Mouse (Mus musculus) right cerebral cortex, postnatal 36 days (tissue): ENCODE results near the gene 2700081O15Rik.
"Not testable (repeated sequence)": the region's sequence is repeated elsewhere in the genome, so short reads cannot be mapped to it uniquely, and the experiment has no call there.

Experiments used
- DNase-seq, 2 experiments: peaks; one replicate each; pipeline ENCODE4 v3.0.0; 2022; ENCODE audit warnings: low spot score in 2 of 2, mixed read lengths in 1 of 2

The 2700081O15Rik gene

DNA sequence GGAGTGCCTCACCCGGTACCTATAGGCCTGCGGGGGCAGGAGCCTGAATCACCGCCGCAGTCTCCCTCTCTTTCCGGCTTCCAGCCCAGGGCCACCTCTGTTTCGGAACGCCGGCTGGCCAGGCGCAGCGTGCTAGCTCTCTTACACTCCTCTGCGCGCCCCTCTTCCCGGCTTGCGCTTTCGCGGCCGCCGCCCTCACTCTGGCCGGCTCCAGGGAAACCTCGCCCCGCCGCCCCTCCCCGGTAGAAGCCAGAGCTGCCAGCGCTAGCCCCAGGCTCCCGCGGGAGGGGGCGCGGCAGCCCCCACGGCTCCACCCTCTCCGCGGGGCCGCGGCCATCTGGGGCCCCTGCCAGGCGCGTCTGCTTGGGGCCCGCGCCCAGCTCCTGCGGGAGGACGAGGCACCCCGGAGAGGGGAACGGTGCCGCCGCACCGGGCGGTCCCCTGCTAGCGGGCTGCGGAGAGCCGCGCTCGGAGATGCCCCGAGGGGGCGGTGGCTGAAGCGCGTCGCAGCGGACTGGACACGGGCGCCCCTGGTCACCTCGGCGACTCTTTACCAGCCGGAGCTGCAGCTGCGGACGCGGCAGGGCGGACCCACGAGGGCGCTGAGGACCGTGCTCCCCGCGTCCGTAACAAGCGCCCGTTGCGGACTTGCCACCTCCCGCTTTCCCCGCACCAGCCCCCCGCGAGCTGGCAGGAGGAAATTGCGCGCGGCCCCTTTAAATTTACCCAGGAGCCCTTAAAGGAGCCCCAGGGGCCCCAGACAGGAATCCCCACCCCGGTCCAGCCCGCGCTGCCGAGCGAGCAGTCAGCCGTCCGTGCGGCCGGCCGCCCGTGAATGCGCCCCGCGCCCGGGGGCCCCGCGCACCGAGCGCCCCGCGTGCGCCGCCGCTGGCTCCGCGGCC, at the start of gene 2700081O15Rik:
TSS of gene 2700081O15Rik (plus strand) at position 792 of the 902 bp plus-strand sequence.
- peak; percentile 42 to 52 for DNase-seq

DNA sequence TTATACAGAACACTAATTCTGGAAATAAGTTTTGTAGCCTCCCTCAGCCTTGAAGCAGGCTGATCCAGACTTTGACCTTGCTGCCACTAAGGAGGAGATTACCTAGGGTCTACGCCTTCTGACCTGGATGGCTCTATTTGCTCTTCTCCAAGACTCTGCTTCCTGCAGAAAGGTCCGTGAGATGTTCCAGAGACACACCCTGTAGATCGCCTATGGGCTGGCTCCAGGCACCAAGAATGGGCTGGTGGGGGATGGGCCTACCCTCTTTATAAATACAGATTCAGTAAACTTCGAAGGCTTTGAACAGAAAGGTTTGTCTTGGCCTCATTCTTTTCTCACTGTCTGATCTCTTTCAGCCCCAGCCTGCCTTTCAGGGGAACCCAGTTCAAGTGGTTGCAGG, 48.0 kb upstream of the 2700081O15Rik start:
- DNase-seq = not testable (repeated sequence)

DNA sequence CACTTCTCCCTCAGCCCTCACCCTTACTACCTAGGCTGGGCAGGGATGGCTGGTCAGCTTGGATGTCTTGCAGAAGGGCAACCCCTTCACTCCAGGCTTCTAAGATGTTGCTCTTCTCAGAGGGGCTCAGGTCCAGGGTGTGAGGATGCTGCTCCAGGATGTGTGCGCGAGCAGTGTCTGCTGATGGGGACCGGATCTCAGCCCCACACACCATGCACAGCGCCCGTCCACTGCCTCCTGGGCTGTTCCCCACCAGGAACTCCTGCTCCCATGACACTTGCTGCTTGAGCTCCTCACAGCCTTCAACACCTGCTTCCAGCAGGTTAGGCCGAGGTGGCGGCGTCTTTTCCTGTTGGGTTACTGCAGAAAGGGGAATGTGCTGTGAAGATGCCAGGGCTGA, 42.9 kb upstream of the 2700081O15Rik start:
- no peak for DNase-seq

DNA sequence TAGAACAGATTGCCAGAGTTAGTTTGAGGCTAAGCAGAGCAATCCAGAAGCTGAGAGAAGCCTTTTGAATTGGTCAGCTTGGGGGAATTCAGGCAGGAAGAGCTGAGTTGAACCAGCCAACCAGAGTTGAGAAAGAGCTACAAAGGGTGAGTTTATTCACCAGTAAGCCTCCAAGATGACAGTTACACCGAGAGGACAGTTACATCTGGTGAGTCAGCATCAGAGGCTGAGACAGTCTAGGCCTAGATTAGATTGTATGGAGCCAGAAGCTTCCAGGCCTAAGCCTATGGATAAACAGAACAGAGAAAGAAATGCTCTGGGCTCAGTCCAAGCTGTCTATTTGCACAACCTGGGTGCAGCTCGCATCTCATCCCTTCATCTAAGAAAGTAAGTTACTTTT, 39.8 kb upstream of the 2700081O15Rik start:
- DNase-seq = no peak

DNA sequence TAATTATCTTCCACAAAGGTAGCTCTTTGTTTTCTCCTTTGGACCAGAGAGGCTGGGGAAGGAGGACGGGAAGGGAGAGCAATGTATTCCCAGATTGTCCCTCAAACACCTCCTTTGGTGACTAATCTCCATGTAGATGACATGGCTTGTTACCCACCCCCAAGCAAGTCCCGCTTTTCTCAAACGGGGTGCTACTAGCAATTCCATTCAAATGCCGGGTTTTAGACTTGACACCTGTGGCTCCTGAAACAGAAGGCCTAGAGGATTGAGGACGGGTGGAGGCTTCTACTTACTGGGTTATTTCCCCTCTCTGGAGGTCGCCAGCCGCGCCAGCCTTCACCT, 35.5 kb upstream of the 2700081O15Rik start:
- peak in 1 of 2 experiments; percentile 6 for DNase-seq

DNA sequence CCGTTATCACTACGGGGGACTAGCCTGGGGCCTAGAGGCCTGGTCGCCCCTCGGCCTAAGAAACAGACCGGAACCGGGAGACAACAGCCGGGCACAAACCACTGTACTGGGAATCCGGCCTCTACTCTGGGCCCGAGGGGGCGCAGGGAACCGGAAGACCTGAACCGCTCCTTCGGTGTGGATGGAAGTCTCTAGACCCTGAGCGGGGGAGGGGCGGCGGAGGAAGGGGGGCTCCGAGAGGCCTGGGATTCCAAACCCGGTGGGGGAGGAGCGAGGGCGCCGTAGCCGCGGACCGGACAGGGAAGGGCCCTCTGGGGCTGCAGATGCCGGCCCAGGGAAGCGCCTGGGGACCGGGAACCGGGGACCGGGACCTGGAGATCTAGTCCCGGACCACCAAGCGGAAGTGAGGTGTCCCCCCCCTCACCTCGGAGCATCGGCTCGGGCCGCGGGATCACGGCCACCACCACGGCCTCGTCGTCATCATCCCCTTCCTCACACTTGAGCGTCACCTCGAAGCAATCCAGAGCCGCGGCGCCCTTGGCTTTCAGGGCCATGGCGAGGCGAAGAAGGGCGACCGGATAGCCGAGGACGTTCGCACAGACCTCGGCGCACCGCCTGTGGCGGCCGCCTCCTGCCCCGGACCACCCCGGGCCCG, 35.0 kb upstream of the 2700081O15Rik start:
- peak; percentile 10 to 24 for DNase-seq

DNA sequence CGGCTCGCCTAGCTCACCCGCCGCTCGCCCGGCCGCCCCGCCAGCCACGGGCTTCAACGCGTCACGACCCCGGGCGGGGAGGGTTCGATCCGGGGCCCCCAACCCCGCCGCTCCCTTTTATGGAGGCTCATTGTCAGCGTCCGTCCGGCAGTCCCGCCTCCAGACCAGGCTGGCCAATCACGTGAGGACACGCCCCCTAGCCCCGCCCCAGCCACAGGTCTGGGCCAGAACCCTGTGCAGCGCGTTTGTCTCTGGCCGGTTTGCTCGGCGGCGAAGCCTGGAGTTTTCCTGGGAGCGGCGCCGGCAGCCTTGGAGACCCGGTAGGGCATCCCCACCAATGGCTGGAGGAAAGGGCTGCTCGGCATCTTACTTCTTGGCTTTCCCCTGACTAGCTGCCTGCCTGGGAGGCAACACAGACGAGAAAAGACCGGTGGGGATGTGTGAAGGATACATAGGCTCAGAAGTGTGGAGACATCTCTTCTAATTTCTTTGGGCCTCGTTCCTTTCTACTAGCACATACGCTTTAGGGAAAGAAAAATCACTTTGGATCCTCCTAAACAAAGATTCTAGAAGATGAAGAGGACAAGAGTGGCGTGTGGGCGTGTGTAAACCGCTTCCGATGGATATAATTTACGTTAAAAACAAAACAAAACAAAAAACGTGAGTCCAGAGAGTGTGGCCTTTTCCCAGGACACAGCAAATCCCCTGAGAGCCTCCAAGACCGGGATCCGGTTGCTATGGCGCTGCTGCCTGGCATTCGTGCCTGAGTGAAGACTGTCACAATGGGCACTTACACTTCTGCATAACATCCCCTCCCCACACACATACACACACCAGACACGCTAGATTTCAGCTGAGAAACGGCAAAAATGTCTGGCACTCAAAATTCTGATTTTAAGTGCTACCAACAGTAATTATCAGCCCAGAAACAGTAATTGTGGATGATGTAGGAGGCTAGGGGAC, 34.2 kb upstream of the 2700081O15Rik start, which contains the start of gene Spindoc:
TSS of gene Spindoc (minus strand) at position 92 of the 963 bp plus-strand sequence.
- DNase-seq = peak; percentile 97

DNA sequence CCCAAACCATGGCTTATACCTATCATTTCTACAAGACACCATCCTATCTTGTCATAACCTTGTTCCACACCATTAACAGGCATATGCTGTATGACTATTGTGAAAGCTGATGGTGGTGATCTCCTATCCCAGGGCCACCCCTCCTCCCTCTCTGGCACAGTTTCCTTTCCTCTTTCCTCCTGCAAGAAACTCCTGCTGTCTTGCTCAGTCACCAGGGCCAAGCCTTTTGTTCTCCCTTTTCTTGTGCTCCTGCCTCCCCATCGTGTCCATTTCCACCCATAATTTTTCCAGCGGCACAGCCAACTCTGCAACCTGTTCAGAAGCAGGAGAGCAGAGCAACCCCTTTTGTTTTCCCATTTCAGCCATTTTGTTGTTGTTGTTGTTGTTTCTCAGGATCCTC, 31.4 kb upstream of the 2700081O15Rik start:
- no peak for DNase-seq

DNA sequence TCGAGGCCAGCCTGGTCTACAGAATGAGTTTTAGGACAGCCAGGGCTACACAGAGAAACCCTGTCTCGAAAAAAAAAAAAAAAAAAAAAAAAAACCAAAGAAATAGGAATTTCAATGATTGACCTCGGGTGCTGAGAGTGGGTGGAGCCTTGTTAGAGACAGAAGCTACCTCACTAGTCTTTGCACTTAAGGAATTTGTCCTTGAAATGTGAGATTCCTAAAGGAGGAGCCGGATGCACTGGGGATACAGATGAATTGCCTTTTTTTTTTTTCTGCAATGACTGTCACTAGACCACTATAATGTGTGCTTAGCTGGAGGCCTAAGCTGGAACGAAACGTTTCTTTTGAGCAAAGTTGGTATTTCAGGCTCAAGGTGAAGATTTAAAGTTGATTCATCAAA, 28.9 kb upstream of the 2700081O15Rik start:
- no peak for DNase-seq

DNA sequence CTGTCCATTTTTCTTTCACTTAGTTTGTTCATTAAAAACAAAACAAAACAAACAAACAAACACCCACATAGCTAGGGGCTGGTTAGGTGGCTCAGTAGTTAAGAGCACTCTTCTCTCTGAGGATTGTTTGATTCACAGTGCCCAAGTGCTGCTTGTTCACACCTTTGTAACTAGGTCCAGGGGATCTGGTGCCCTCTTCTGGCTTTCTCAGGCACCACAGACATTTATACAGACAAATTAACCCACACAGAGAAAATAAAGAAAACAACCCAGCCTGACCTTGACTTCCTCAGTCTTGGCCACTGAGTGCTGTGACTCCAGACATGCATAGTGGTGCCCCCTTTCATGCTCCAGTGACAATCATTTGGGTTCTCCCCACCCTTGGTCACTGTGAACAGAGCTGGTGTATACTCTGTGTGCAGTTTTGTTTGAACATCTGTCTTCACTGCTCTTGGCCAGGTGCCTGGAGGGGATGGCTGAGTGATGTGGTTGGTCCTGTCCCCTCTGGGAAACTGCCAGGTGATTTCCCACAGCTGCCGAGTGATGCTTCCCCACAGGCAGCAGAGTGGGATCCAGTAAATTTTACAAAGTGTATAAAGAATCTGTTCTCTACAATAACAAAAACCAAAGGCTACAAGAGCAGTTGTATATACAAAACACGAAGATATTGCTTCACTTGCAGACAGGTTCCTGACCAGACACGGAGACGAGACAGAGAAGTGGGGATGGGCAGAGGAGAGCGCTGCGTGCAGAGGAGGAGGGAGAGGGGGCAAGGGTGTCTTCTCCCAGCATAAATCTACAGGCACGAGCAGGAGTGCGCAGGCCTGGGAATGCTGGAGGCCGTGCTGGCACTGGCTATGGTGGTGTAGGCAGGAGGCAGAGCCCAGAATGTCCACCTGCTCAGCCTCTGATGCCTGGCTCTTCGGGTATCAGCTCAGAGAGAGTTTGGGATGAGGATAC, 20.3 kb upstream of the 2700081O15Rik start:
- not testable (repeated sequence) for DNase-seq

DNA sequence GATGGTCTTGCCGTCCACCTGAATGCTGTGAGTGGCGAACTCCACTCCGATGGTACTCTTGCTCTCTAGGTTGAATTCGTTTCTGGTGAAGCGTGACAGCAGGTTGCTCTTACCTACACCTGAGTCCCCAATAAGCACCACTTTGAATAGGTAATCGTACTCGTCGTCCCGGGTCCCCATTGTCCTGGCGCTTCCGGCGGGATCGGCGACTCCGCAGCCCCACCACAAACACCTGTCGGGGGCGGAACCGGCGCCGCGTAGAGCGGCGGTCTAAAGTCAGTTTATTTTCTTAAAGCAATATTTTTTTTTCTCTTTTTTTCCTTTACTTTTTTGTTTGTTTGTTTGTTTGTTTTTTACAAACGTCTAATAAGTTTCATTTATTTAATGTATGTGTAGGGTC, 18.5 kb upstream of the 2700081O15Rik start:
- not testable (repeated sequence) for DNase-seq

DNA sequence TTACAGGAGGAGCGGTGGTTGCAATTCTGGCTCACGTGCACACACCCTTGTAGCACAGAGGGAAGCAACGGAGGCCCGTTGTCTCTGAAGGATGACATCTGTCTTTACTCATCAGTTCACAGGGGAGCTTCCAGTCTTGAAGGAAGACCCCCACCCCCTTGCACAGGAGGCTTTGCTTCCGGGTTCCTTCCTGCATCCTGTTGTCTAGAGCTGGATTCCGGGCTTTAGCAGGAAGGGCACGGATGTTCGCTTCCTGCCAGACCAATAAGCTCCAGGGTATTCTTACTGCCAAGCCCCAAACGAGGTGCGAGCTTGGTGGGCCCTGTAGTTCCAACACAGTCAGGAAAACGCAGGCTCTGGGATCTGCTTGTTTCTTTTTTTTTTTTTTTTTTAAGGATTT, 16.8 kb upstream of the 2700081O15Rik start:
- DNase-seq = no peak

DNA sequence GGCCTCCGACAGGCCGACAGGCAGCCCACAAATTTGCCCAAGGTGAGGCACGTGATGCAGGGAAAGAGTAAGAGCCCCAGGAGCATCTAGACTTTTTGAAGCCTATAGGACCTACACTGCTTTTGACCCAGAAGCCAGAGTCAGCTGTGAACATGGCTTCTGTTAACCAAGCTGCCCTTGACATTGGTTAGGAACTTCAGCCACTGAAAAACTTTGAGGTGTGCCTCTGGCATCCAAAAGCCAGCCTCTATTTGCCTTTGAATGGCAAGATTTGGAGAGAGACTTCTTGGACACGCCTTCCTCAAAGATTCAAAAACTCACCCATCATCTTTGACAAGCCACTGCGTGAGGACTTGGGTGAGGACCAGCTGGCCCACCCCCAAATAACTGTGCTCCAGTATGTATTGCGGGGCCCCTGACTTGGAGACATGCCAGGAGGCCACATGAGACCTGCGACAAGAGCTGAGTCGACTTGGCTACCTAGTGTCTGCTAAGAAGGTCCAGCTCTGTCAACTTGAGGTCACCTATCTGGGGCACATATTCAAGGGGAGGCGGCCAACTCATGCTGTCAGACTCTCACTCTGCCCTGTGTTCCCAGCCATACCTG, 12.7 kb upstream of the 2700081O15Rik start:
- DNase-seq = no peak

DNA sequence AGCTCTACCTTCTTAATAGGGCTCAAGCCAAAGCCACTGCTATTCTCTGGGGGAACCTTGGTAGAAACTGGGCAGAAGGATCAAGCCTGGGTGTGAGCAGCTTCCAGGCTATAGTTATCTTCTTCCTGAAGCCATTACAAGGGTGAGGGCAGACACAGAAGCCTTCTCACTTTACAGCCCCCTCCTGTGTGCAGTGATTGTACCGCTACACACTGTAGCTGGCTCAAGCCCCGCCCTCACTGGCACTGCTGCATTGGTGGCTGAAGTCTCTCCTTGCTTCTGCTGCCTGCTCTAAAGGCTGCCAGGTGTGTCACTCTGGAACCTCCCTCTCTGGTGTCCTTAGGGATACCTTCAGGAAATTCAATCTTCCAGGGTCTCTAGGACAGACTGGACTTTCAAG, 5.1 kb upstream of the 2700081O15Rik start:
- DNase-seq = no peak

DNA sequence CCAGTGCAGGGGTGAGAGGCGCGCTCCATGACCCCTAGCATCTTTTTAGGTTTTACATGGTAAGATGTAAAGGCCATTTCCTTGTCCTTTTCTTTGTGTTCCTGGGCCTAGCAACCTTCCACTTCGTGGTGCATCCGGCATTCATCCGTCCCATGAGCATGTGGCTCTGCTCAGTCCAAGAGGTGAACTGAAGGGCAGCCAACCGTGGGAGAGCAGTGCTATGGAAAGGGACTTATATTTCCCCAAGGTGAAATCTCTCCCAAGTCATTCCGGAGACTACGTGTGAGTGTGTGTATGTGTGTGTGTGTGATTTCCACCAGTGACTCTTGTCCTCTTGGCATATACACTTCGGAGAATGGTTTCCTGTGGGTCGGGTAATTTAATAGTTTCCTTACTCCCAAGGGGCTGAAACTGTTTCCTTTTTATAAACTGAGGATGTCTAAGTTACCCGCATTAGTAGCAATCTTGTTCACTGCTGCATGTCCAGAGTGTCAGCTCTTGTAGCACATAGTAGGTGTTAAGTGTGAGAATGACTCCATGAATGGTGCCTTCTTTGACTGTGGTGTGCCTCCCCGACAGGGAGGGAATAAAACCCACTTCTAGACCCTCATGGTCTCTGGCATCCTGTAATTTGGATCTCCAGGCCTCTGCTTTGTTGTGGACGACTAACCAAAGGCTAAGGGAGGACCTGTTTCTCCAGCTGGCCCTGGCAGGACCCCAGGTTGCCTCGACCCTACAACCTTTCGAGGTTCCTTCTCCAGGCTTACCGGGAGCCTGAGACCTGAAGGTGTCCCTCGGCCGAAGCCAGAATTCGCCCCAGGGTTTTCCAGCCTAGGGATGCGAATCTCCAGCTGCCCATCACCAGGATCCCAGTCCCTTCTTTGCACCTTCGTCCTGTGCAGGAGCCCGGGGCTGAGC, 1.2 kb upstream of the 2700081O15Rik start:
- no peak for DNase-seq

DNA sequence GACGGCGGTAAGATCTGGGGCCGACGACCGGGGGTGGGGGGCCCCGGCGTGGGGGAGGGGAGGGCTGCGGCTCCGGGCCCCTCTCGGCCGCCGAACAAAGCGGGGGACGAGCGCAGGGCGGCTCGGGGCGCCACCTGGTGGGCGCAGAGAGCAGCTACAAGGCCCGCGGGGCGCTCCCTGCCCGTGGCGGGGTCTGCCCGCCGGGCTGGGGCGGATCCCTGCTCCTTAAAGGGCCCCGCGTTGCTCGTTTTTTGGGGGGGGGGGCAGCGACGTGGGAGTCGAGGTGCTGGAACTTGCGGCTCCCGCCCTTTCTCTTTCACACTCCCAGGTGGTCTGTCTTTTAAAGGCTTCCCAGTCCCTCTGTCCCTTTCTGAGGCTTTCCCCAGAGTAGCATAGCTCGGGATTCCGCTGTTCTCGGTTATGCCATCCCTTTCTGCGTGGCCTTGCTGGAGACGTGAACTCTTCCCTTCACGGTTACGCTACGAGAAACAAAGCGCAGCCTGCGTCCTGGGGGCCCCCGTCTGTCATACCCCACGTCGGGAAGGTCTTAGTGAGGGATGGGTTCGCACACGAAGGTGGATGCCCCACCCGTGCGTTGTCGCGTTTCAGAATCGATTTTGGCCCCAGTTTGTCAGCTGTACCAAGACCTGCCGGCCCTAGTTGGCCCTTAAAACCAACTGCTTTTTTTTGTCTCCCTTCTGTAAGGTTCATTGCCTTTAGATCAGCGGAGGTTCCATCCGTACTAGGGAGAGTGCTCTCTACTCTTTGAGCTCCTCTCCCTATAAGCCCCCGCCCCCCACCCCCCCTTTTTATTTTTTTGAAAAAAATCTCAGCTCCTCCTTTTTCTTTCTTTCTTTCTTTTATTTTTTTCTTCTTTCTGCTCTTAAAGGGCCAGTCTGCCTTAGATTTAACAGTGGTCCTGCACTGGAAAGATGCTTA, 755 bp downstream of the 2700081O15Rik start:
- peak; percentile 44 to 56 for DNase-seq

DNA sequence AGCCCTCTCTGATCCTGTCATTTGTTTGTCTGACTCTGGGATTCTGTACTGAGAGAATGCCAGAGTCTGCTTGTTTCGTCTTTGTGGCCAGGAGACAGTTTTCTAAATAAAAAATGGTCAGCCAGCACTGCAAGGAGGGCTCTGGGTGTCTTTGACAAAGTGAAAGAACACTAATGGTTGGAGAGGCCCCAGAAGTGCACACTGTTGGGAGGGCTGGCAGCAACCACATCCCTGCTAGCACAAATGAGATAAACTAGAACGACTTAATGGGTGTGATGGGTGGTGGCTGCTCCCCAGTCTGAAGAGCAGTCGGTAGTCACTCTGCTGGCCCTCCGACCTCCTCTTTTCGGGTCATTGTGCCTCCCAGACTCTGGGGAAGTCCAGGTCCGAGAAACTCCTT, 1.7 kb downstream of the 2700081O15Rik start:
- DNase-seq = no peak

DNA sequence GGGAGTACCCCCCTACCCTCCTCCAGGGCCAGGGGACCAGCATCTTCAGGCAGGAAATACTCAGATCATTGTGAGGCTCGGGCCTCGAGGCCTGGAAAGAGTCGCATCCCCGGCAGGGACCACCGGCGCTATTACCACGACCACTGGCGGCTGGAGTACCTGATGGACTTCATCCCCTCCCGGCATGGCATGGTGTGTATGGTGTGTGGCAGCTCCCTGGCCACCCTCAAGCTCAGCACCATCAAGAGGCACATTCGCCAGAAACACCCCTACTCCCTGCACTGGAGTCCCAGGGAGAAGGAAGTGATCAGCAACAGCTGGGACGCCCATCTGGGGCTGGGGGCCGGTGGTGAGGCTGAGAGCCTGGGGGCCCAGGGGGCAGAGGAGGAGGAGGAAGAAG, 2.7 kb downstream of the 2700081O15Rik start:
- DNase-seq = no peak
